Mouse (Mus musculus) kidney, adult 10 weeks (tissue): ENCODE results near the gene Gabarapl1. TPM values are rescaled to one million over a fixed set of nuclear protein-coding genes. Genes with fewer than 3 reads are reported as not detected.

Source experiments
- polyA plus RNA-seq: library from polyadenylated mRNA; stranded (reverse); fragments of 350-450 nt; fragmentation: Illumina TruSeq; extraction: RNeasy Lipid Tissue Mini Kit (QIAGEN cat#74804); gene quantifications from one replicate; pipeline ENCODE4 v1.2.3, GENCODE M21; 2014; ENCODE audit warnings: low read depth, low replicate concordance

Gene Gabarapl1
- polyA plus RNA-seq = 242 TPM

GRCm38 (mm10) chr6:129532942-129533860, at the start of gene Gabarapl1:
Gene Gabarapl1, plus strand, starts transcription at chr6:129533160.

GRCm38 (mm10) chr6:129507024-129507423, 25.9 kb upstream of the Gabarapl1 start, which contains the start of gene Olr1:
Gene Olr1, minus strand, starts transcription at chr6:129507165.

GRCm38 (mm10) chr6:129512367-129512766, 20.6 kb upstream of the Gabarapl1 start, which contains the start of gene Tmem52b:
Gene Tmem52b, plus strand, starts transcription at chr6:129512555.

GRCm38 (mm10) chr6:129577605-129578004, 44.6 kb downstream of the Gabarapl1 start, which contains the start of gene Klre1:
Gene Klre1, plus strand, starts transcription at chr6:129577905.

GRCm38 (mm10) chr6:129591508-129591907, 58.5 kb downstream of the Gabarapl1 start, which contains the start of gene Klrd1:
Gene Klrd1, plus strand, starts transcription at chr6:129591782.

Other genes with a start within 250 kb of the Gabarapl1 start
- gene 4922502D21Rik, start 201.4 kb upstream of the Gabarapl1 start, polyA plus RNA-seq = not detected
- gene Clec12a, start 190.5 kb upstream of the Gabarapl1 start, polyA plus RNA-seq = 2.3 TPM
- gene Clec12b, start 147.3 kb upstream of the Gabarapl1 start, polyA plus RNA-seq = 1.1 TPM
- 2.3 TPM for gene Clec1b, start 135.9 kb upstream of the Gabarapl1 start, polyA plus RNA-seq
- gene Clec9a, start 124.3 kb upstream of the Gabarapl1 start, polyA plus RNA-seq = 0.77 TPM
- 9.7 TPM for gene Clec1a, start 81.2 kb upstream of the Gabarapl1 start, polyA plus RNA-seq
- 0.12 TPM for gene Olr1, start 26.0 kb upstream of the Gabarapl1 start, polyA plus RNA-seq
- gene Tmem52b, start 20.6 kb upstream of the Gabarapl1 start, polyA plus RNA-seq = 745 TPM
- gene Klre1, start 44.7 kb downstream of the Gabarapl1 start, polyA plus RNA-seq = 0.40 TPM
- gene Klrd1, start 58.6 kb downstream of the Gabarapl1 start, polyA plus RNA-seq = 2.7 TPM
- gene Klrk1, start 90.7 kb downstream of the Gabarapl1 start, polyA plus RNA-seq = 1.2 TPM
- gene Klrc3, start 110.2 kb downstream of the Gabarapl1 start, polyA plus RNA-seq = not detected
- 0.40 TPM for gene Klrc2, start 127.5 kb downstream of the Gabarapl1 start, polyA plus RNA-seq
- 0.44 TPM for gene Klrc1, start 145.8 kb downstream of the Gabarapl1 start, polyA plus RNA-seq
- gene Klri1, start 184.0 kb downstream of the Gabarapl1 start, polyA plus RNA-seq = 0.81 TPM
- not detected for gene Klri2, start 207.3 kb downstream of the Gabarapl1 start, polyA plus RNA-seq